Mouse (Mus musculus) regulatory T cell (primary cell): Measurements from ENCODE around the gene Fabp6.

Experiments used
- in situ Hi-C: fragments of 300-600 bp; cut with MboI, MseI; formaldehyde crosslinking; loops from one replicate; pipeline ENCODE4 v1.15.1; 2025; ENCODE audit warnings: high pct_unique_total_duplicates

Gene Fabp6

GRCm38 (mm10) chr11:43548148-43548547 lies 53.2 kb downstream of the Fabp6 start:
- in situ Hi-C loops, result no loop called here

GRCm38 (mm10) chr11:43546678-43547077 lies 54.7 kb downstream of the Fabp6 start:
- in situ Hi-C loops, result no loop called here
